Mouse (Mus musculus) c-Kit-positive CD71-negative TER-119-negative erythroid progenitor cells, embryonic 14.5 days (primary cell): ENCODE measurements around the gene Nampt.

Experiments
- DNase-seq: peaks from one replicate; pipeline ENCODE4 v3.0.0-alpha.2; 2013; ENCODE audit warnings: low read depth

Nampt gene

DNA sequence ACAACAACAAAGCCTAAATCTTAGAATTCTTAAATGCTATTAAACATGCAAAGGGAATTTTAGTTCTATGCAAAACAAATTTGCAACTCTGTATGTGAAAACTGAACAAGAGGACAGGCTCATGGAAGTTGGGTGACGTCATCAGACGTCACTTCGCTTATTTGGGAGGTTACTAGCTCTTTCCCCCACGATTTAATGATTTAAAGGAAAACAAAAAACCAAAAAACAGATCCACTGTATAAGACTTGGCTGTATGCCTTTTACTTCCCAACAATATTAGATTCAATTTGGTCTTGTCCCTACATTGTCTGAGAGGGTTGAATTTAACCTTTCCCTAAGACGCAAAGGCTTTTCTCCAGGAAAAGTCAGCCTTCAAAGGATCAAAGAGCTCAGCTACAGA, at the start of gene Nampt:
Nampt (plus strand) TSS at position 130 of the 400 bp plus-strand sequence.
- peak; percentile 16 for DNase-seq

DNA sequence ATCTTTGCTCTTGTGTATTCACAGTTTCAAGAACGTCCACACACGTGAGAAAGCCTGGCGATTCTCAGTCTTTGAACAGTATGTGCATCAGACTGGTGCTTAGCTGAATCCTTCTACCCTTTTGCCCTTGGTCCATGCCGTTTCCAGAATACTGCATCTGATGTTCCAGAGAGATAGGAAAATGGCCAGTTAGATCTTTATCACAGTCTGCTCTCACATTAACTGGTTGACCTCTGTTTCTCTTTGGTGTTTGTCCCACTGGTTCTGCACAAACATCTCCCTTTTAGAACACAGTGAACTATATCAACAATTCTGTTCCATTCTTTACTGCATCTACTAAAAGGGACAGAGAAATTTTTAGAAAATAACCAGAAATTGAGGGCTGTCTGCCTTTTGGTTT, 48.6 kb upstream of the Nampt start:
- no peak for DNase-seq

DNA sequence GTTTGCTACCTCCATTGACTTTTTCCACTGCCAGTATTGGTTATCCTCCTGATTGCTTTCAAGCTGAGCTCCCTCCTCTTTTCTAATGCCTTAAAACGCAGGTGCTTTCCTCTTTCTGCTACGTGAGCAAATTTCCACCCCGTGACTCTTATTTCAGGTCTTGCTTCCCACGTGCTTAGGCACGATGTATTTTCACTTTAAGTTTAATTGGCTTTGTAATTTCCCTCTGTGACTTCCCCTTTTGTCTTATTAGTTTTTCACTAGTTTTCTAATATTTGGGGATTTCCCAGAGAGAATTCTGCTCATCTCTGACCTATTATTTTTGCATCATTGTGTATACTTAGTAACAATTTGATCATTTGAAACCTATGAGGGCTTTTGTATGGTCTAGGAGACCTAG, 44.8 kb upstream of the Nampt start:
- no peak for DNase-seq

DNA sequence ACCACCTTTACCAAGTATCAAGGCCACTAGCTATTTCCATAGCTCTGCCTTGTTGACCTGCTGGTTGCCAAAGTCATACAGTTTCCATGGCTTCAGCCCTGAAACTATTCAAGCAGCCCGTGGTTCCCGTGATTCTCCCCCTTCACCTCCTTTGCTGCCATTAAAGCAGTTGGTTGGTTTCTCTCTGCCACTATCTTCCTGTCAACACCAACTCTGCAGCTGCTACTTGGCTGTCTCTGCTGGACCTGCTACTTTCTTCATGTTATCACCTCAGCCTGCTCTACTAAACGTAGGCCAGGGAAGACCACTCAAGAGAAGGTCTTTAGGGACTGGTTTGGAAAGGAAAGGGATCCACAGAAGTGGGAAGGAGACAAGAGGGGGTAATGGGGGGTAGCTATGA, 30.3 kb upstream of the Nampt start:
- no peak for DNase-seq

DNA sequence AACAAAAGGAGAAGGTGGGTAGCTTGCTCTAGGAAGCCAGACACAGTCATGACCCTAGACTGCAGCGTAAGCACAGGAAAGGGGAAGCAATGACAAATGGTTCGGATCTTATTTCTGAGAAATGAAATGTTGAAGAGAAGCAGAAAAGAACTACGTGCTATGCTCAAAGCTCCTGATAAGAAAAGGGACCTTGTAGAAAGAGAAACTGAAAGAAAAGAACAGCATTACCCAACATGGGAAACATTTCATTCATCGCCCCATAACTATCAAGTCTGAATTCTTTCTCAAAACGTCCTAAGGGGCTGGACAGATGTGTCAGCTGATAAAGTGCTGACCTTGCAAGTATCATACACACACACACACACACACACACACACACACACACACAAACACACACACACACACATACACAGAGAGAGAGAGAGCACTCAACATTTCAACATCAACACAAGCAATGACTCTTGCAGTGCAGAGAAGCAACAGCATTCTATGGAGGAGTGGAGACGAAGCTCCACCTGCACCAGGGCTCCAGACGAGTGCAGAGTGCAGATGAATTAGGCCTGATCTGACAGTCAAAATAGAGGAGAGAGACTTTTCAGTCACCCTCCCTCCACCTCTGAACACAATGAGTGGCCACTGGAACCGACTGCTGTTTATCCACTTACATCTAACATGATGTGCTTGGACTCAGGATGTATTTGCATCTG, 23.4 kb upstream of the Nampt start:
- peak; percentile 4 for DNase-seq

DNA sequence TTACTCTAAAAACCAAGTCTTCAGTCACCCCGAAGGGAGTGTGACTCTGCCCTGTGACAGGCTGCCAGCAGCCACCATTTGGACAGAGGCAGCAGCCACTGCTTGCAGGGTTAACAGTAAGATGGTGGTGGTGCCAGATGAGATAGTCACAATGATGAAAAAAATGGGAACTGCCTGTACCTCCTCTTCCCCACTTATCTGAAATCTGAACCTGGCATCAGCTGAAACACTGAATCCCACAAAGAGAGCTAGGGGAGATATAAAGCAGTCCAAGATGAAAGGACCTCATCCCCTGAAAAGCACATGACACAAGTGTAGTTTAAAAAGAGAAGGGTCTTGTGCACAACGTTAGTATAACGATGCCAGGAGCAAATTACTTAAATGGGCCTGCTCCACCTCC, 21.9 kb upstream of the Nampt start:
- no peak for DNase-seq

DNA sequence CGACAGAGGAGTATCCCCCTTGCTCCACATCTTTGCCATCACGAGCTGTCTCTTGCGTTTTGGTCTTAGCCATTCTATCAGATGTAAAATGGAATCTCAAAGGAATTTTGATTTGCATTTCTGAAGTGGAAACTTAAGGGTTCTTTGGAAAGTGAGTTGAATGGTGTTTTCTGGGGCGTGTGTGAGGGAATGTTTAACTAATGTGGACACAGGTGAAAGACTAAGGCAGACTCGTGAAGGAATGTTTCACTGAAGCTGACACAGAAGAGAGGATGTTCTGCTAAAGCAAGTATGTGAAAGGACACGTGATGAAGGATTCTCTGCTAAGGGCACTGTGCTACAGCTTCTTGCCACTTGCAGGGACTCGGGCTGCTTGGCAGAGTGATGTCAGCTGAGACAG, 18.3 kb upstream of the Nampt start:
- no peak for DNase-seq

DNA sequence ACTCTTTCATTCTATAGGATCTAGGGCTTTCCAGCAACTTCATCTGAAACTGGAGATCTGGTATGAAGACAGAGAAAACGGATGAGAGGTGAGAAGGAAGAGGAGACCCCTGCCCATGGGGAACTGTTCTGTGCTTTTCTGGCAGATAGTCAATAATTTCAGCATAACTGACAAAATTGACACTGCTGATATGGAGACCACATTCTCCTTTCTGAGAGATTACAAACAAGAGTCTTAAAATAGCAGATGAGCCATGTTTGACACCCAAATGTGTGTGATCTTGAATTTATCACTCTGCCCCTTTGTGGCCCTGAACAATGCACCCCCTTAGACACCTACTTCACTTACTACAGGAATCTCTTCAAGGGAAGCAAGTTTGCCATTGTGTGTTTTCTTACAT, 13.8 kb upstream of the Nampt start:
- no peak for DNase-seq

DNA sequence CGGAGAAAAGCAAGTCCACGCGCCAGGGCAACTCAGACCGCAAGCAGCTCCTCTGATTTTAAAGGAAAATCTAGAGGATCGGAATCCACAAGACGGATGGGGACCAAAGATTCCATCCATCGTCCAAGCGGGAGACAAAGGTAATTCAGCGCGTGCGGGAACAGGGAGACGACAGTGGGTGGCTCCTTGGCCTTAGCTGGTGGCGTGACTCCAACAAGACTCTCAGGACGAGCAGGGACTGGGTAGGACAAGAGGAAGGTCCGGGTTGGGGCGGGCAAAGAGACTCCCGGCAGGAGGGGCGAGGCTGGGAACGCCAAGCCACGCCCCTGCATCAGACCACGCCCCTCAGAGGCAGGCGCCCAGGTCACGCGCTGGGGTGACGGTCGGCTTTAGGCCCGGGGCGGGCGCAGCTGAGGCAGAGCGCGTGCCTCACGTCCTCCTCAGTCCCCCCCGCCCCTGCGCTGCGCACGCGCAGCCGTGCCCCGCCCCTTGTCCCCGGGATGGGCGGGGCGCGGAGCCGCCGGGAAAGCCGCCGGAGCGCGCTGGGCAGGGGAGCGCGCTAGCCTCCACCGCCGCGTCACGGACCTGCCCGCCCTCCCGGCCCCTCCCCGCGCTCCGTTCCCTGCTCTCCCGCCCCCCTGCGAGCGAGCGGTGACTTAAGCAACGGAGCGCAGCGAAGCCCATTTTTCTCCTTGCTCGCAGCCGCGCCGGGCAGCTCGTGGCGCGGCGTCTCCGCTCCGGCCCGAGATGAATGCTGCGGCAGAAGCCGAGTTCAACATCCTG, 669 bp downstream of the Nampt start:
- DNase-seq: peak; percentile 92

DNA sequence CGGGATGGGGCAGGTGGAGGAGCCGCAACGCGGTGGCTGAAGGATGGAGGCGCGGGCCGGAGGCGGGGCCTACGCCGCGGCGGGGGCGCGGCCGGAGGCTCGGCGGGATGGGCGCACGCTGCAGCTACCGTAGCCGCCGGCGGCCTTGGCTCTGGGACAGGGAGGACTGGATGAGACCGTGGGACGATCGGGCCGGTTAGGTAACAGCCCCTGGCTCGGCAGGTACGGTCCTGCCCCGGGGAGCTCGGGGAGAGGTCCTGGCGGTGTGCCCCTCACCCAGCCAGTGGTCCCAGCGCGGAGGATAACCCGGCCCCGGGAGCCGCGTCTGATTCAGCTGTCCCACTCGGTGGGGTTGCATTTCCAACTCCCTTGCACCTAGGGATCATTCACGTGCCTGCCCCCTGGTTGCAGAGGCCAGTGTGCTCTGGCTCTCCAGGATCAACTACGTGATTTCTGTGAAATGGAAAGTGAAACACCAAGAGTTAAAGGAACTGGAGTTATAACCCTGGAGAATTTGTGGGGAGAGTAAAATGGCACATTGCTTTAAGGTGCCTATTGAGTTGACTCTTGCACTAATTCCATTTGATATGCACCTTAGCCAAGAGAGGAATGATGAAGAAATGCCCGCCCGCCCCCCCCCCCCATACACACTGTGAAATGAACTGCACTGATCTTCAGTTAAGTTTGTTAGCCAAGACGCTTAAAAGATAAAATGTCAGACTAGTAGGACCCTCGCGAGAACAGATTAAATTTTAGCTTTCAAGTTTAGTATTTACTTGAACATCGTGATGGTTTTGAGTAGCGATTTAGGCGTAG, 1.6 kb downstream of the Nampt start:
- DNase-seq: peak; percentile 20

DNA sequence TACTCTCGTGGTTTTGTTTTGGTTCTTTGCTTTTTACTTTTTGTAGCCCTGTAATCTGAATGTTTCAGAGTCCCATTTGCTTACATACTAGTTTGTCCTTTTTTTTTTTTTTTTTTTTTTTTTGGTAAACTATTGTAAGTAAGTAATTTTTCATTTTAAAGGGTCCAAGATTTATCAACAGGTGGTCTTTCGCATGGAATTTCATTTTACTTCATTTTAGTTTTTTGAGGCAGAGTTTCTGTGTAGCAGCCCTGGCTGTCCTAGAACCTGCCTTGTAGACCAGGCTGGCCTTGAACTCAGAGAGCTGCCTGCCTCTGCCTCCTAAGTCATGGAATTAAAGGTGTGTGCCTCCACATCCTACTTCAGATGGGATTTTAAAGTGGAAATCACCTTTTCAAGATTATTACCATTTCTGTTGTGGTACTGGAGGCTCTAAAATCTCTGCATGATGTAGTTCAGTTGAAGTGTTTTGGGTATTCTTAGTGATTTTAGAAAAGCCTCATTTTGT, 2.2 kb downstream of the Nampt start:
- no peak for DNase-seq

DNA sequence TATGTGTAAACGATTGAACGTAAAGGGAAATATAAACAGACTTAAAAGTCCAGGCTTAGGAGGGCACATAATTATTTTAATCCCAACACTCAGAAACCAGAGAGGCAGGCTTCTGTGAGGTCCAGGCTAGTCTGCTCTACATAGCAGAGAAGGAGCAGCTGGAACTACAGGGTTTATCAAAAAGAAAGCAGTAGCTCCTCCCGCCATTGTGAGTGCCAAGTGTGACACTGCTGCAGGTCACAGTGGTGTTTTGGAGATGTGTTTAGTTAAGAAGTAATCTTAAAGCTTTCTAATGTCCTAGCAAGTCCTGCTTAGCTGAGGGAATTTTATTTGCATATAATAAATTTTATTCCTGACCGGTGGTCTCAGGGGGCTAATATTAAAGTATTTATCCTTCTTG, 2.7 kb downstream of the Nampt start:
- DNase-seq: no peak

DNA sequence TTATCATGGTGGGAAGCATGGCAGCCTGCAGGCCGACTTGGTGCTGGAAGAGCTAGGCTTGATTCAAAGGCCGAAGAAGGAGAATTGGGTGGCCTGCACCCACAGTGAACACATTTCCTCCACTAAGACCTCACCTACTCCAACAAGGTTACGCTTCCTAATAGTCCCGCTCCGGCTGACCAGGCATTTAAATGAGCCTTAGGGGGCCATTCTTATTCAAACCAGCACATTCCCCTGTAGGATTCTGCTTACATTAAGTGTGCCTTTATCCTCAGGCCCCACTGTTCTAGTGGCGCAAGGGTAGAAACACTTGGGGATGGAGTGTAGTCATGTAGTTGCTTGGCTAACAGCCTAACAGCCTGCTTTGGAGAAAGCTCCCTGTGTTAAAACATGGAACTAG, 5.2 kb downstream of the Nampt start:
- no peak for DNase-seq

DNA sequence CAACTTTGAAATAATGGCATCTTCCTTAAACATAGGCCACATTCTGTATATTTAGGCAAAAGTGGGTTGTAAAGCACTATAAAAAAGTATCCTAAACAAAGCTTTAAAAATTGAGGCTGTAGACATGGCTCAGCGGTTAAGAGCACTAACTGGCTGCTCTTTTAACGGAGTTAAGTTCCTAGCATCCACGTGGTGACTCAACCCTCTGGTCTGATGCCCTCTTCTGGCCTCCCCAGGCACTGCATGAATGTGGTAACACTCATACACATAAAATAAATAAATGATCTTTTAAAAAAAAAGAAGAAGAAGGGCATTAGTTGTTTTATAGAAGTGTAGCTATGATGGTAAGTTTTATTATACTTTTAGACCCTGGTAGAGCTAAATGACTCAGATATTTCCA, 7.6 kb downstream of the Nampt start:
- peak; percentile 53 for DNase-seq

DNA sequence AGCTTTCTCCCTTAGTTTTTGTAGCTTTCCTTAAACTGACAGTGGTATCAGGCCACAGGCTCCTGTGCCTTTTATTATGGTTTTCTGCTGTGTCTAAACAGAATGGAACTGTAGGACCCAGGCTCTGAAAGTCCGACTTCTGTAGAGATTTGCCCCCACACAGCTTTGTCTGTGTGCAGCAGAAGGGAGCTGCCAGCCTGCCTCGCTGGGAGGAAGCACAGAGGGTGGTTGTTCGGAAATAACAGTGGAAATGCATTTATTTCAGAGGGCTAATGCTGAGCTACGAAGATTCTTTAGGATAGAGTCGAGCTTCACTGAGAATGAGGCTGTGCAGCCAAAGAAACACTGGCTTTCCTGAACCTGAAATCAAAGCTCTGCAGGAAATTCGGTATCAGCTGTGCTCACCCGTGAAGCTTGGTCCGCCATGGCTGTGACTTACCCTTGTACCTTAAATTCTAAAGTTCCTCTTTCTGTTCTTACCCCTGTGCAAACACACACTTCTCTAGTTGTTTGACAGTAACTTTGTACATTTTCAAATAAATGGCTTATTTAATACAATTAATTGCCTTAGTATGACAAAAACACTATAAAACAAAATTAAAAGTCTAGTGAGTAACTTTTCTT, 8.9 kb downstream of the Nampt start:
- DNase-seq: no peak

DNA sequence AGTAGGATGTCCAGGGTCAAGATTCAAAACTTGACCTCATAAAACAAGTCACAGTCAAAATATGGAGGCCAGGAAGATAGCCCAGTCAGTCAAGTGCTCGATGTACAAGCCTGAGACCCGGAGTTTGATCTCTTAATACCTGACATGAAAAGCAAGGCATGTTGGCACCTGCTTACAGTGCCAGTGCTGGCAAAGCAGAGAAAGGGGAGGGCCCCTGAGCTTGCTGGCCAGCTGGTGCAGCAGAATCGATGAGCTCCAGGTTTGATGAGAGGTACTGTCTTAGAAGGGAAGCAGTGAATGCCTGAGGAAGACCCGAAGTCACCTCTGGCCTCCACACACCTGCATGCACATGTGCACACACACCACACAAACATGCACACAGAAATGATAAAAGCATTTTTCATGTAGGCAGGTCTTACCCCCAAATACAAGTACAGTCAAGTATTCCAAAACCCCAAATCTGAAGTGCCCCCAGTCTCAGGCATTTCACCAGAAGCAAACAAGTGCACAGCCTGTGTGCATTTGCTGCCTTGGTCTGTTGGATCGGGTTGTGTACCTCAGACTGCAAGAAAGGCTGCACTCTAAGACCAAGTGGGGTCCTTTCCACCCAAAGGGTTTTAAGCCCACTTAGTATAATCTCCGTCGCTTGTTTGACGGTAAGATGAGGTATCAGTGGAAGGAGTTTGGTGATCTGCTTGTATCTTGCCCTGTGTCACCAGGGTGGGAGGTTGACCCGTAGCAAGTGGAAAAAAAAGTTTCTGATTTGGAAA, 10.2 kb downstream of the Nampt start:
- DNase-seq: no peak

DNA sequence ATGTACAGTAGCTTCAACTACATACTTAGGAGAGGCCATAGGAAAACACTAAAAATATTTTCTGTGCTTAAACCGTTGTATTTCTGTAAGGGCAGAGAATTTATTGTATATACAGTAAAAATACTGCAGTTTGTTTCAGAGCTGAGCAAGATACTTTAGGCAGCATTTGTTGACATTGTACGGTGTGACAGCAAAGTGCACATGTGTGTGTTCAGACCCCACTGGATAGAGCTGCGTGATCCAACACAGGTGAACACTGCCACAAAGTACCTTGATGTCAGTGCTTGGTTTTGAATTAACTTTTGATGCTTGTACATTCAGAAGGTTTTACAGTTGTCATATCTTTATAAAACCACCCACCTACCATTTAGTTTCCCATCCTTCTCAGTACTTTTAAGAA, 12.7 kb downstream of the Nampt start:
- no peak for DNase-seq

DNA sequence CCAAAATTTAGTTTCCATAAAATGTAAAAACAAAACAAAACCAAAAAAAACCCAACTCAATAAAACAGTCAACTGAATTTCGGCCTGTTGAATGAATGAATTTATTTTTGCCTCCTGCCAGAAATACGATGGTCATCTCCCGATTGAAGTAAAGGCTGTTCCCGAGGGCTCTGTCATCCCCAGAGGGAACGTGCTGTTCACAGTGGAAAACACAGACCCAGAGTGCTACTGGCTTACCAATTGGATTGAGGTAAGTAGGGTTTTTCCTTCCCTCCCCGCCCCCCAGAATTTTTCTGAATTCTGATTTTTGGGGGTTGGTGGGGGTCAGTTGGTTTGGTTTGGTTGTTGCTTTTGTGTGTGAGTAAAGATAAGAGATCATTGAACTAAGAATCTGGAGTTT, 15.4 kb downstream of the Nampt start:
- no peak for DNase-seq

DNA sequence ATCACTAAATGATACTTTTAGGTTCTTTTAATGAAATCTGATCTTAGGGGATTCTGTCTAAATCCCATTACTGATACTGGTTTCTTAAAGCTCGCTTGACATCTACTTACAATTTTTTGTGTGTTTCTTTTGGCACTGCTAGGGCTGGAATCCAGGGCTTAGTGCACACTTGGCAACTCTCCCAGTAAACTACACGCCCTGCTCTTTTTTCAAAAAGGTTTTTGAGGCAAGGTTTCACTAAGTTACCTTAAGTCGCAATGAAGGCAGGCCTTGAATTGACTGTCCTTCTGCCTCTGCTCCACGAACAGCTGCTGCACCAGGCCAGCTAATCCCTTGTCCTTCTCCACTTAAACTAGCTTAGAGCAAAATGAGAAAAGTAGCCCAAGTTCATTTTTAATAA, 15.9 kb downstream of the Nampt start:
- no peak for DNase-seq

DNA sequence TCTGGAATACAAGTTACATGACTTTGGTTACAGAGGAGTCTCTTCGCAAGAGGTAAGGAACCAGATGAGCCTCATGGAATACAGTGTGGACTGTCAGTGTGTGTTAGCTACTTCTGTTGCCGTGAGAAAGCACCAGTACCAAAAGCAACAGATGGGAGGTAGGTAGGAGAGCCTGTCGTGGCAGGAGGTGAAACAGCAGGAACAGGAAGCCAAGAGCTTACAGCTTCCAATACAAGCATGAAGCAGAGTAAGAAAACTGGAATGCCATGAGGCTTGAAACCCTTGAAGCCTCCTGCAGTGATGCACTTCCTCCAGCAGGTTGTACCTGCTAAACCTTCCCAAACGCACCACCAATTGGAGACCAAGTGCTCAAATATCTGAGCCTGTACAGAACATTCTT, 19.1 kb downstream of the Nampt start:
- no peak for DNase-seq

DNA sequence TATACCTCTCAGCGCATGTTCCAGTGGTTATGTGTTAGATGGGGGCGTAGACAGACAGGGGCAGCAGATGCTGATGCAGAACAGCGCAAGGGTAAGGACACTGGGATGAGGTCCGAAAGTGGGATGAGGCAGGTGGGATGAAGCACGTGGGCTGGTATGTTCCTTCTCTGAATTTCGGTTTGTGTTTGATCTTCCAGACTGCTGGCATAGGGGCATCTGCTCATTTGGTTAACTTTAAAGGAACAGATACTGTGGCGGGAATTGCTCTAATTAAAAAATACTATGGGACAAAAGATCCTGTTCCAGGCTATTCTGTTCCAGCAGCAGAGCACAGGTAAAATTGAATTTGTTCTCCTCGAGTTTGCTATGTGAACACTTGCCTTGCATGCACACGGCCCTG, 19.6 kb downstream of the Nampt start:
- DNase-seq: no peak
